28 mouse cellular contexts compared by ENCODE assay signal in the genomic region with DNA sequence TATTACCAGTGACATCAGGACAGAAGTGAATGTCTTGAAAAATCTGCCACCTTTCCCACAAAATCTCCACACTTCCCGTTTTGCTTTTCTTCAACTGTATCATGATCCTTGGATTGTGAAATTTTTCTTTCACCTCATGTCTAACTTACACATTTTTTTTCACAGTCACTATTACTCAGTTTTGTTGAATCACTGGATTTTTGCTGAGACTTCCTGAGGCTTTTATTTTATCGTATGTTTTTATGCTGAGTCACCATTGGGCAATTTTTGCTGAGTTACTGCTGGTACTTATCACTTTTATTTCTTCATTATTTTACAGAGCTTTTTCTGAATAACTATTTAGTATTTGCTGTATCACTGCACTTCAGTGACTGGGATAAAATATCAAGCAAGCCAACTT.
A peak's percentile ranks its signal among the peaks of the same experiment; 100 is the strongest.
DNase-seq lines count a peak whose midpoint lies in the region; ATAC-seq and TF ChIP-seq lines count a peak whose summit lies in the region.
"Had no signal": no experiment of that assay in that cellular context is flagged by ENCODE, and none has a peak within 500 bp of the region (broad histone marks: within the 10 kb centered on the region; RNA-seq: fewer than 3 reads in every experiment).

No protein-coding gene starts in this region.

- no peak overlapping the region for H3ac ChIP-seq in myocyte (ENCODE audit: control insufficient read depth, insufficient read length)

- no peaks in the 10 kb centered on the region for H3K79me2 ChIP-seq in MEL (ENCODE audit: control insufficient read depth, insufficient read depth, low read length, poor library complexity)
- H3K79me2 ChIP-seq in myocyte (ENCODE audit: control insufficient read depth, insufficient read depth) = no peaks in the 10 kb centered on the region

- H3K9me3 ChIP-seq in MEL (replicated peaks; ENCODE audit: insufficient read depth, low read length) = no peaks in the 10 kb centered on the region
- no peaks in the 10 kb centered on the region for H3K9me3 ChIP-seq in heart, embryonic 12.5 days (replicated peaks)
- H3K9me3 ChIP-seq: embryonic facial prominence, embryonic 10.5 days; embryonic facial prominence, embryonic 15.5 days; intestine, embryonic 15.5 days; limb, embryonic 13.5 days; lung, embryonic 15.5 days; megakaryocyte, embryonic 14.5 days had no signal

- no peak overlapping the region for H3K4me3 ChIP-seq in MEL (ENCODE audit: control insufficient read depth in 1 of 2, insufficient read depth in 1 of 2, low read depth in 2 of 2, low read length in 2 of 2)
- no peak overlapping the region for H3K4me3 ChIP-seq in myocyte
- H3K4me3 ChIP-seq in heart, embryonic 12.5 days = no peak overlapping the region
- H3K4me3 ChIP-seq: embryonic facial prominence, embryonic 10.5 days; embryonic facial prominence, embryonic 15.5 days; gastrocnemius, adult 2 months; intestine, embryonic 15.5 days; limb, embryonic 13.5 days; lung, embryonic 15.5 days; megakaryocyte, embryonic 14.5 days had no signal

- DNase-seq in 416B (ENCODE audit: low read depth) (peak; percentile 73), MEL (ENCODE audit: low read depth, low spot score) (peak; percentile 35)
- DNase-seq in brain, adult 2 months (ENCODE audit: low read depth, low spot score) = peak; percentile 30
- DNase-seq in urinary bladder, adult 2 months (ENCODE audit: low spot score) = no peak
- no peak for DNase-seq in heart, adult 18-20 months
- DNase-seq: adrenal gland, postnatal 25 days; cerebellum, adult 2 months; cerebellum, postnatal 14 days; gastrocnemius, adult 2 months; gastrocnemius, postnatal 36 days; heart, postnatal 14 days; kidney, adult 2 months; kidney, postnatal 4 days; lung, postnatal 36 days; midbrain, embryonic 14.5 days; right cerebral cortex, postnatal 4 days had no signal

- no peaks in the 10 kb centered on the region for H3K4me1 ChIP-seq in MEL (ENCODE audit: control insufficient read depth in 1 of 2, insufficient read depth in 2 of 2, low read length in 2 of 2)
- H3K4me1 ChIP-seq in heart, embryonic 12.5 days (replicated peaks) = no peaks in the 10 kb centered on the region
- H3K4me1 ChIP-seq: embryonic facial prominence, embryonic 10.5 days; embryonic facial prominence, embryonic 15.5 days; intestine, embryonic 15.5 days; limb, embryonic 13.5 days; lung, embryonic 15.5 days had no signal

- TF ChIP-seq POLR2A in MEL (IDR thresholded peaks at IDR 0.05; ENCODE audit: control insufficient read depth in 1 of 2, insufficient read depth in 1 of 2, low read depth in 1 of 2, low read length in 2 of 2, poor library complexity in 1 of 2) (no peak), myocyte (IDR thresholded peaks at IDR 0.05; ENCODE audit: insufficient read length, low read depth) (no peak)

- no peak for TF ChIP-seq CTCF in MEL (IDR thresholded peaks at IDR 0.05 in 2 of 3, conservative IDR thresholded peaks at IDR 0.05 in 1 of 3; ENCODE audit: control insufficient read depth in 1 of 3, insufficient read depth in 1 of 3, low read depth in 2 of 3, low read length in 3 of 3, poor library complexity in 1 of 3, severe bottlenecking in 1 of 3)

- no peak for ATAC-seq in heart, embryonic 12.5 days (ENCODE audit: insufficient number of reproducible peaks, low FRiP score)
- ATAC-seq: forebrain, embryonic 14.5 days; hindbrain, embryonic 16.5 days; intestine, embryonic 15.5 days had no signal

- no peak for TF ChIP-seq EP300 in MEL (IDR thresholded peaks at IDR 0.05; ENCODE audit: low read depth in 1 of 2, low read length in 2 of 2)

- 80% methylated on average over 2 of the region's 2 CpGs for WGBS in heart, embryonic 12.5 days

- TF ChIP-seq RAD21 in MEL (IDR thresholded peaks at IDR 0.05; ENCODE audit: low read depth, low read length) = no peak

- no peaks in the 10 kb centered on the region for H3K27me3 ChIP-seq in MEL (ENCODE audit: control insufficient read depth in 1 of 2, insufficient read depth in 2 of 2, low read length in 2 of 2)
- H3K27me3 ChIP-seq in myocyte (ENCODE audit: control insufficient read depth, insufficient read depth, insufficient read length) = no peaks in the 10 kb centered on the region
- H3K27me3 ChIP-seq in heart, embryonic 12.5 days (replicated peaks) = no peaks in the 10 kb centered on the region
- H3K27me3 ChIP-seq: embryonic facial prominence, embryonic 15.5 days; intestine, embryonic 15.5 days; limb, embryonic 13.5 days; lung, embryonic 15.5 days; megakaryocyte, embryonic 14.5 days had no signal

- H3K36me3 ChIP-seq in MEL (ENCODE audit: control insufficient read depth in 1 of 2, insufficient read depth in 2 of 2, low read length in 2 of 2) (no peaks in the 10 kb centered on the region; a peak in 1 of 4 replicates), myocyte (ENCODE audit: control insufficient read depth, insufficient read depth) (no peaks in the 10 kb centered on the region)
- no peaks in the 10 kb centered on the region for H3K36me3 ChIP-seq in heart, embryonic 12.5 days
- H3K36me3 ChIP-seq: embryonic facial prominence, embryonic 10.5 days; embryonic facial prominence, embryonic 15.5 days; intestine, embryonic 15.5 days; limb, embryonic 13.5 days; lung, embryonic 15.5 days had no signal

- no peak overlapping the region for H3K9ac ChIP-seq in MEL (ENCODE audit: control insufficient read depth, low read depth, low read length, poor library complexity, severe bottlenecking)
- no peak overlapping the region for H3K9ac ChIP-seq in heart, embryonic 12.5 days
- H3K9ac ChIP-seq: embryonic facial prominence, embryonic 15.5 days; intestine, embryonic 15.5 days; limb, embryonic 13.5 days; lung, embryonic 15.5 days had no signal

- H3K27ac ChIP-seq in MEL (ENCODE audit: control insufficient read depth, low read depth, low read length) = no peak overlapping the region
- no peak overlapping the region for H3K27ac ChIP-seq in heart, embryonic 12.5 days (ENCODE audit: poor library complexity, severe bottlenecking)
- H3K27ac ChIP-seq: embryonic facial prominence, embryonic 10.5 days; embryonic facial prominence, embryonic 15.5 days; gastrocnemius, adult 2 months; intestine, embryonic 15.5 days; kidney, postnatal 0 days; limb, embryonic 13.5 days; lung, embryonic 15.5 days had no signal

- H3K4me2 ChIP-seq in myocyte (ENCODE audit: low read depth) = peak overlapping the region; percentile 20
- H3K4me2 ChIP-seq in heart, embryonic 12.5 days = no peak overlapping the region
- H3K4me2 ChIP-seq: embryonic facial prominence, embryonic 15.5 days; intestine, embryonic 15.5 days; limb, embryonic 13.5 days; liver, embryonic 11.5 days; lung, embryonic 15.5 days had no signal

TF ChIP-seq in MEL, 35 proteins besides CTCF, POLR2A, EP300 and RAD21:
- TF ChIP-seq ZMIZ1 (IDR thresholded peaks at IDR 0.05; ENCODE audit: low read depth, low read length) (no peak), NRF1 (IDR thresholded peaks at IDR 0.05; ENCODE audit: insufficient read depth, low read depth, low read length, poor library complexity, severe bottlenecking) (no peak), TBP (IDR thresholded peaks at IDR 0.05; ENCODE audit: low read depth, low read length) (no peak), SIN3A (IDR thresholded peaks at IDR 0.05; ENCODE audit: low read length) (no peak), MAFK (IDR thresholded peaks at IDR 0.05; ENCODE audit: borderline replicate concordance, low read depth, low read length) (peak; percentile 50; the same call in 1 of the 2 replicates), GABPA (IDR thresholded peaks at IDR 0.05; ENCODE audit: low read depth, low read length) (no peak), MAX (IDR thresholded peaks at IDR 0.05; ENCODE audit: low read length) (no peak)

TF ChIP-seq in myocyte, 11 proteins besides CTCF, POLR2A, EP300 and RAD21:
- peak; percentile 63; the same call in 1 of the 2 replicates for TF ChIP-seq CEBPB (IDR thresholded peaks at IDR 0.05; ENCODE audit: insufficient read depth, poor library complexity, severe bottlenecking)
- TF ChIP-seq MYOD1 (IDR thresholded peaks at IDR 0.05; ENCODE audit: control insufficient read depth in 1 of 3, insufficient read length in 2 of 3, low read depth in 2 of 3) = no peak

Comparison
In these comparisons a context has a peak if more than half of its experiments do, and no peak if none do; other contexts are left out.
1. DNase-seq: peak in 416B (single experiment), MEL (single experiment) and brain, adult 2 months (single experiment); none in urinary bladder, adult 2 months (single experiment) and heart, adult 18-20 months (0 of 2).